Mouse (Mus musculus) myocyte (in vitro differentiated cells): Measurements from ENCODE around the gene Pcdh9. TPM values are rescaled to one million over a fixed set of nuclear protein-coding genes. Genes with fewer than 3 reads are reported as not detected.

ENCODE experiments used
- H3K27me3 ChIP-seq: one replicate; pipeline ENCODE4 v1.6.1; 2011; ENCODE audit not compliant: control insufficient read depth, insufficient read depth, insufficient read length
- H3K36me3 ChIP-seq: one replicate; pipeline ENCODE4 v1.6.1; 2011; ENCODE audit not compliant: control insufficient read depth, insufficient read depth
- H3K4me2 ChIP-seq: one replicate; pipeline ENCODE4 v1.6.1; 2011; ENCODE audit warnings: low read depth, control low read depth
- H3K4me3 ChIP-seq: one replicate; pipeline ENCODE4 v1.5.1; 2011; ENCODE audit warnings: mild to moderate bottlenecking, control low read depth, moderate library complexity
- H3K79me2 ChIP-seq: one replicate; pipeline ENCODE4 v1.6.1; 2011; ENCODE audit not compliant: control insufficient read depth, insufficient read depth
- H3ac ChIP-seq: one replicate; pipeline ENCODE4 v1.6.1; 2011; ENCODE audit not compliant: control insufficient read depth, insufficient read length
- CEBPB ChIP-seq: IDR thresholded peaks from 2 replicates; pipeline ENCODE4 v1.6.1; 2011; ENCODE audit warnings: mild to moderate bottlenecking, moderate library complexity; ENCODE audit not compliant: poor library complexity, insufficient read depth, severe bottlenecking
- E2F4 ChIP-seq: IDR thresholded peaks from one replicate; pipeline ENCODE4 v1.6.1; 2011; ENCODE audit warnings: mild to moderate bottlenecking, control low read depth, moderate library complexity; ENCODE audit not compliant: insufficient read depth
- MAX ChIP-seq: IDR thresholded peaks from one replicate; pipeline ENCODE4 v1.6.1; 2011; ENCODE audit warnings: low read depth, mild to moderate bottlenecking, control low read depth
- MYOD1 ChIP-seq, 3 experiments: IDR thresholded peaks; one replicate each; pipeline ENCODE4 v1.6.1; 2011; ENCODE audit warnings: control low read depth in 2 of 3, low read depth in 2 of 3, mild to moderate bottlenecking in 2 of 3, moderate library complexity in 1 of 3; ENCODE audit not compliant: insufficient read length in 2 of 3, control insufficient read depth in 1 of 3
- MYOG ChIP-seq, 3 experiments: IDR thresholded peaks; one replicate each; pipeline ENCODE4 v1.6.1; 2011; ENCODE audit warnings: control low read depth in 2 of 3, low read depth in 2 of 3, mild to moderate bottlenecking in 2 of 3; ENCODE audit not compliant: insufficient read length in 2 of 3, control insufficient read depth in 1 of 3, insufficient read depth in 1 of 3
- POLR2A ChIP-seq: IDR thresholded peaks from one replicate; pipeline ENCODE4 v1.6.1; 2011; ENCODE audit warnings: low read depth, mild to moderate bottlenecking, control low read depth, moderate library complexity; ENCODE audit not compliant: insufficient read length
- POLR2AphosphoS2 ChIP-seq: IDR thresholded peaks from one replicate; pipeline ENCODE4 v1.6.1; 2011; ENCODE audit warnings: low read depth, control low read depth; ENCODE audit not compliant: insufficient read length
- REST ChIP-seq: IDR thresholded peaks from one replicate; pipeline ENCODE4 v1.6.1; 2011; ENCODE audit warnings: mild to moderate bottlenecking, control low read depth, moderate library complexity; ENCODE audit not compliant: insufficient read depth, insufficient read length
- SRF ChIP-seq: IDR thresholded peaks from one replicate; pipeline ENCODE4 v1.6.1; 2011; ENCODE audit warnings: low read depth; ENCODE audit not compliant: control insufficient read depth, insufficient read length
- TCF12 ChIP-seq: IDR thresholded peaks from one replicate; pipeline ENCODE4 v1.6.1; 2011; ENCODE audit warnings: mild to moderate bottlenecking, control low read depth; ENCODE audit not compliant: poor library complexity, insufficient read depth, severe bottlenecking
- TCF3 ChIP-seq: IDR thresholded peaks from one replicate; pipeline ENCODE4 v1.6.1; 2011; ENCODE audit warnings: low read depth, control low read depth; ENCODE audit not compliant: insufficient read length
- USF1 ChIP-seq: IDR thresholded peaks from one replicate; pipeline ENCODE4 v1.6.1; 2011; ENCODE audit warnings: low read depth, mild to moderate bottlenecking, control low read depth, moderate library complexity
- polyA plus RNA-seq: library from polyadenylated mRNA; unstranded; fragments of >200 nt; fragmentation: generic; extraction: Trizol; gene quantifications from one replicate; pipeline ENCODE4 v1.2.1, GENCODE M21; 2012; ENCODE audit warnings: missing spikeins

The Pcdh9 gene
- polyA plus RNA-seq, 1 experiment = 0.02 TPM

DNA sequence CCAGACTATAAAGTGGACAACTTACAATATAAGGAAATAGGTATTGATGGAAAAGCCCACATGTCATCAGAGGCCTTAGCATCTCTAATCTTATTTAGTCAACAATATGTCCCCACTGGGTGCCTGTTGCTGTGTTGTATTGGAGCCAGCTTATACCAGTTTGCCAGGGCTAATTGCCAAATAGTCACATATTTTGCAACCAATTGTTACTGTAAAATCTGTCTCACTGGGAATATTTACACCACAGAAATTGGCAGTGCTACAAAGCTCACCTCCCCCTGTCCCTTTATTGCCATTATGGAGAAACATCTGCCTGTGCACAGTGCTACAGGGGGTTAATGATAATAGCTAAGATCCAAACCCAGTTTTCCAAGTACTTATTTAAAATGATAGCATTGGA is 721.3 kb downstream of the Pcdh9 start:
- Histone ChIP-seq H3K79me2 (no peaks in the 10 kb centered on the region), H3K4me3 (no peak overlapping the region), H3K36me3 (no peaks in the 10 kb centered on the region), H3K4me2 (no peak overlapping the region), H3K27me3 (no peaks in the 10 kb centered on the region), H3ac (no peak overlapping the region)
- TF ChIP-seq USF1 = no peak
- TF ChIP-seq CEBPB = peak; percentile 33; the same call in 1 of the 2 replicates

DNA sequence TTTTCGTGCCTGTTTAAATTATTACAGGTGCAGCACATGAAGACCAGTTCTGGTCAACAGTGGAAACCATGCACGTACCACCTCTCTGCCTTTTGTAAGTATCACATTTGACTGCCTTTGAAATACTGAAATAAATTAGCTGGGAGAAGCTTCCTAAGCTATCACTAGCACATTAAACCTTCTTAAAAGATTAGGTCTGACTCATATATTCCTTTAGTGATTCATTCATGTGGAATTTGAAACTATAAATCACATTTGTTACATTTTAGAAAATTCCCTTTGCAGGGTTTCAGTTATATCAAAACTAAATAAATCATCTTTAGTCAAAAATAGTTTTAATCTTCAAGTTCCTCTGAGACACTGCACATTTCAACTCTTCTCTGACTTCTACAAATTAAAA is 722.1 kb downstream of the Pcdh9 start:
- Histone ChIP-seq H3ac (no peak overlapping the region), H3K36me3 (no peaks in the 10 kb centered on the region), H3K79me2 (no peaks in the 10 kb centered on the region), H3K27me3 (no peaks in the 10 kb centered on the region), H3K4me3 (no peak overlapping the region), H3K4me2 (no peak overlapping the region)
- TF ChIP-seq TCF12 = no peak
- no peak for TF ChIP-seq MAX
- TF ChIP-seq USF1 = no peak
- no peak for TF ChIP-seq REST
- no peak for TF ChIP-seq TCF3
- no peak for TF ChIP-seq CEBPB
- TF ChIP-seq POLR2AphosphoS2 = no peak
- no peak for TF ChIP-seq E2F4
- TF ChIP-seq POLR2A = no peak
- TF ChIP-seq MYOD1 (IDR thresholded peaks at IDR 0.05; ENCODE audit: control insufficient read depth in 1 of 3, insufficient read length in 2 of 3, low read depth in 2 of 3) = no peak
- TF ChIP-seq MYOG (IDR thresholded peaks at IDR 0.05; ENCODE audit: control insufficient read depth in 1 of 3, insufficient read depth in 1 of 3, insufficient read length in 2 of 3, low read depth in 2 of 3) = no peak
- TF ChIP-seq SRF = no peak

DNA sequence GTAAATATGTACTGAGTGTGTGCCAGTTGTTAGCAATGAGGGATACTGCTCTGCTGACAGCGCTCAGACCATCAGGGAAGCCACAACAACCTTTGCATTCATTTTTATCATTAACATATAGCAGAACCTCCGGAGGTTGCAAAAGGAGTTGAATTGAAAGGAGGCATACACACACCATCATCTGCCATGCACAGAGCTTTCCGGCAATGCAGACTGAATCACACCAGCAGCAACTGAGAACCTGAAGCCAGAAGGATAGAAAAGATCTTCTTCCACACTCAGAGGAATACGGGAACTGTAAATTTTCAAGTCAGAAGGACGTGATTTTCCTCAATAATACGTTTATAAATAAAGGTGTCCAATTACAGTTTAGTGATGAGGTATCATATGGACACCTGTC is 747.1 kb downstream of the Pcdh9 start:
- no peaks in the 10 kb centered on the region for H3K27me3 ChIP-seq
- no peak overlapping the region for H3K4me2 ChIP-seq
- H3K4me3 ChIP-seq = no peak overlapping the region
- no peak overlapping the region for H3ac ChIP-seq
- TF ChIP-seq POLR2AphosphoS2 (no peak), TCF12 (no peak), E2F4 (no peak), MYOG (IDR thresholded peaks at IDR 0.05; ENCODE audit: control insufficient read depth in 1 of 3, insufficient read depth in 1 of 3, insufficient read length in 2 of 3, low read depth in 2 of 3) (no peak), USF1 (no peak), CEBPB (no peak)
- H3K36me3 ChIP-seq = no peaks in the 10 kb centered on the region
- H3K79me2 ChIP-seq = no peaks in the 10 kb centered on the region

DNA sequence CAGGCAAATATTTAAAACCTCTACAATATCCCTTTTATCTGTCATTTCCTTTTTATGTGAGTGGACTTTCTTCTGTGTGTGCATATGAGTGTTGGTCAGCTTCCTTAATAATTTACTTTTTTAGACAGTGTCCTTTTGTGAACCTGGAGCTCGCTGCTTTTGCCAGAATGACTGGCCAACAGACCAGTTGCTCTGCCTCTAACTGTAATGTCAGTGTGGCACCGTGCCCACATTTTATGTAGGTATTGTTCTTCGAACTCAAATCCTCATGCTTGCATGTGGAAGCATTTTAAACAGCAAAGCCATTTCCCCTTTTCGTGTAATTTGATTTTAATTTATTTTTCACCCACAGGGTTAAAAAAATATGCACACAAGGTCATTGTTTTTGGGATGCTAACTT is 748.4 kb downstream of the Pcdh9 start:
- Histone ChIP-seq H3K27me3 (no peaks in the 10 kb centered on the region), H3K79me2 (no peaks in the 10 kb centered on the region), H3K4me2 (no peak overlapping the region), H3ac (no peak overlapping the region), H3K4me3 (no peak overlapping the region), H3K36me3 (no peaks in the 10 kb centered on the region)
- no peak for TF ChIP-seq CEBPB
- TF ChIP-seq POLR2A = no peak
- TF ChIP-seq TCF3 = no peak

GRCm38 (mm10) chr14:93126993-93127392 is 763.5 kb downstream of the Pcdh9 start:
- no peak overlapping the region for H3K4me3 ChIP-seq
- H3K4me2 ChIP-seq = no peak overlapping the region
- no peaks in the 10 kb centered on the region for H3K79me2 ChIP-seq
- H3ac ChIP-seq = no peak overlapping the region
- TF ChIP-seq REST = no peak
- no peak for TF ChIP-seq MYOD1 (IDR thresholded peaks at IDR 0.05; ENCODE audit: control insufficient read depth in 1 of 3, insufficient read length in 2 of 3, low read depth in 2 of 3)
- TF ChIP-seq TCF12 = no peak
- no peak for TF ChIP-seq CEBPB
- no peak for TF ChIP-seq USF1
- TF ChIP-seq POLR2AphosphoS2 = no peak
- no peak for TF ChIP-seq E2F4
- no peak for TF ChIP-seq MAX
- no peak for TF ChIP-seq POLR2A
- no peak for TF ChIP-seq SRF
- no peak for TF ChIP-seq MYOG (IDR thresholded peaks at IDR 0.05; ENCODE audit: control insufficient read depth in 1 of 3, insufficient read depth in 1 of 3, insufficient read length in 2 of 3, low read depth in 2 of 3)
- TF ChIP-seq TCF3 = no peak
- H3K36me3 ChIP-seq = no peaks in the 10 kb centered on the region
- no peaks in the 10 kb centered on the region for H3K27me3 ChIP-seq

DNA sequence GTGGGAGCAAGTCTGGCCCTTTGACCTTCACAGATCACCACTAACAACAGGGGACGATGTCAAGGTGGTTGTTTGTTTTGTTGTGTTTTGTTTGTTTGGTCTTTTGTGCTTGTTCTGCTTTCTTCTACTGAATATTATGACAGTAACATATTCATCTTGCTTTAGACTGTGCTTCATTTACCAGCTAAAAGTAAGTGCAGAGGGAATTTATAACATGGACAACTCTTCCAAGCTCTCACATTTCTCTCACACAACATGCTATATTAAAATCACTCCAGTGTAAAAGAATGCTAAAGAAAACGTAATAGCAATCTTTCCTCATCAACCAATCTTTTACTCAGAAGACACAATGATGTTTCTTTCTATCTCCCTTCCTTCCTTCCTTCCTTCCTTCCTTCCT is 787.7 kb downstream of the Pcdh9 start:
- no peak for TF ChIP-seq REST
- TF ChIP-seq POLR2A = no peak
- TF ChIP-seq MAX = no peak
- no peak for TF ChIP-seq MYOG (IDR thresholded peaks at IDR 0.05; ENCODE audit: control insufficient read depth in 1 of 3, insufficient read depth in 1 of 3, insufficient read length in 2 of 3, low read depth in 2 of 3)
- no peak for TF ChIP-seq E2F4
- no peak for TF ChIP-seq TCF3
- TF ChIP-seq POLR2AphosphoS2 = no peak
- no peak for TF ChIP-seq CEBPB
- no peak for TF ChIP-seq TCF12
- no peak overlapping the region for H3K4me3 ChIP-seq
- H3K27me3 ChIP-seq = no peaks in the 10 kb centered on the region
- H3K79me2 ChIP-seq = no peaks in the 10 kb centered on the region
- H3K36me3 ChIP-seq = no peaks in the 10 kb centered on the region
- no peak overlapping the region for H3K4me2 ChIP-seq
- H3ac ChIP-seq = no peak overlapping the region
